Mouse (Mus musculus) embryonic facial prominence, embryonic 10.5 days (tissue): ENCODE measurements around the gene Hist1h4m. TPM values are rescaled to one million over a fixed set of nuclear protein-coding genes. Genes with fewer than 3 reads are reported as not detected.
"Not testable (repeated sequence)": the region's sequence is repeated elsewhere in the genome, so short reads cannot be mapped to it uniquely, and the experiment has no call there.

ENCODE experiments used
- DNase-seq: peaks from one replicate; pipeline ENCODE4 v3.0.0-alpha.2; 2017; ENCODE audit warnings: low spot score
- H3K27ac ChIP-seq: fragments of 300-500 bp; sonication (generic); replicated peaks from 2 replicates; pipeline ENCODE4 v1.5.1; 2016; ENCODE audit warnings: mild to moderate bottlenecking
- H3K27me3 ChIP-seq: fragments of 300-500 bp; sonication (generic); replicated peaks from 2 replicates; pipeline ENCODE4 v1.6.1; 2016; ENCODE audit warnings: low read depth, mild to moderate bottlenecking; ENCODE audit not compliant: poor library complexity, severe bottlenecking
- H3K36me3 ChIP-seq: fragments of 300-500 bp; sonication (generic); replicated peaks from 2 replicates; pipeline ENCODE4 v1.6.1; 2016; ENCODE audit warnings: mild to moderate bottlenecking, moderate library complexity
- H3K4me1 ChIP-seq: fragments of 300-500 bp; sonication (generic); 2 replicates; pipeline ENCODE4 v1.6.1; 2016
- H3K4me3 ChIP-seq: fragments of 300-500 bp; sonication (generic); 2 replicates; pipeline ENCODE4 v1.5.1; 2016; ENCODE audit warnings: mild to moderate bottlenecking, moderate library complexity
- H3K9me3 ChIP-seq: fragments of 300-500 bp; sonication (generic); 2 replicates; pipeline ENCODE4 v1.6.1; 2016; ENCODE audit warnings: mild to moderate bottlenecking
- WGBS: fragments of 180-500 bp; shearing (Covaris S2); methylation state at CpG from one replicate; pipeline ENCODE4 v1.1.7; 2016; 5-methylcytosine and 5-hydroxymethylcytosine counted together
- polyA plus RNA-seq: library from polyadenylated mRNA; unstranded; fragments of >200 nt; fragmentation: Nextera tagmentation; extraction: Ambion mirVana; gene quantifications from 2 replicates; pipeline ENCODE4 v1.2.1, GENCODE M21; 2016

Gene Hist1h4m
- not detected in 2 replicates for polyA plus RNA-seq

GRCm38 (mm10) chr13:21811539-21811938 is at the start of gene Hist1h4m:
Hist1h4m (plus strand) TSS chr13:21811746.
- Histone ChIP-seq H3K27ac (peak within 1 kb of the TSS; percentile 69), H3K4me3 (peak within 1 kb of the TSS; percentile 45)
- not testable (repeated sequence) for DNase-seq, H3K9me3 ChIP-seq, H3K36me3 ChIP-seq, H3K4me1 ChIP-seq, H3K27me3 ChIP-seq
- WGBS: no CpG with 5 or more reads among the region's 24 CpGs

- Histone ChIP-seq H3K27ac (peak overlapping the region; percentile 97), H3K4me1 (peaks cover 23% of the 10 kb centered on the region), H3K27me3 (no peaks in the 10 kb centered on the region), H3K36me3 (no peaks in the 10 kb centered on the region), H3K9me3 (no peaks in the 10 kb centered on the region), H3K4me3 (peak overlapping the region; percentile 80)
- peak; percentile 77 for DNase-seq
- WGBS: 7% methylated on average over 33 of the region's 33 CpGs
These were observed 32.5 kb upstream of the Hist1h4m start for GRCm38 (mm10) chr13:21778814-21779766.

- Histone ChIP-seq H3K27ac (peak within 1 kb of the TSS; percentile 97), H3K4me3 (peak within 1 kb of the TSS; percentile 80), H3K36me3 (no peaks in the 10 kb centered on the region), H3K9me3 (no peaks in the 10 kb centered on the region), H3K27me3 (no peaks in the 10 kb centered on the region), H3K4me1 (peaks cover 29% of the 10 kb centered on the region)
- peak; percentile 87 for DNase-seq
- under 1% methylated on average over 44 of the region's 44 CpGs for WGBS
These were observed 31.5 kb upstream of the Hist1h4m start, which contains the start of gene Hist1h1b for GRCm38 (mm10) chr13:21779767-21780731. Hist1h1b (minus strand) TSS chr13:21780625.

GRCm38 (mm10) chr13:21781021-21781555 is 30.5 kb upstream of the Hist1h4m start:
- 43% methylated on average over 6 of the region's 6 CpGs for WGBS

GRCm38 (mm10) chr13:21781639-21782038 is 29.9 kb upstream of the Hist1h4m start:
- H3K27me3 ChIP-seq: no peaks in the 10 kb centered on the region
- 96% methylated on average over 1 of the region's 1 CpGs for WGBS
- H3K4me3 ChIP-seq: peak overlapping the region; percentile 63
- no peaks in the 10 kb centered on the region for H3K9me3 ChIP-seq
- peaks cover 38% of the 10 kb centered on the region for H3K4me1 ChIP-seq
- H3K36me3 ChIP-seq: no peaks in the 10 kb centered on the region
- no peak for DNase-seq
- H3K27ac ChIP-seq: peak overlapping the region; percentile 97

More at GRCm38 (mm10) chr13:21781021-21781555, 30.5 kb upstream of the Hist1h4m start:
- peak overlapping the region; percentile 80 for H3K4me3 ChIP-seq
- no peaks in the 10 kb centered on the region for H3K27me3 ChIP-seq
- H3K36me3 ChIP-seq: no peaks in the 10 kb centered on the region
- DNase-seq: peak; percentile 21
- peak overlapping the region; percentile 97 for H3K27ac ChIP-seq
- peaks cover 36% of the 10 kb centered on the region for H3K4me1 ChIP-seq
- no peaks in the 10 kb centered on the region for H3K9me3 ChIP-seq

GRCm38 (mm10) chr13:21782361-21783254 is 28.9 kb upstream of the Hist1h4m start:
- H3K4me1 ChIP-seq: peaks cover 38% of the 10 kb centered on the region
- H3K36me3 ChIP-seq, H3K9me3 ChIP-seq, H3K27me3 ChIP-seq: not testable (repeated sequence)
- under 1% methylated on average over 22 of the region's 35 CpGs for WGBS
- H3K4me3 ChIP-seq: peak overlapping the region; percentile 63
- DNase-seq: peak; percentile 58
- H3K27ac ChIP-seq: peak overlapping the region; percentile 97

GRCm38 (mm10) chr13:21783255-21783617 is 28.3 kb upstream of the Hist1h4m start, which contains the start of gene Hist1h3i:
Hist1h3i (minus strand) TSS chr13:21783370.
- Histone ChIP-seq H3K27me3 (no peaks in the 10 kb centered on the region), H3K4me3 (peak within 1 kb of the TSS; percentile 63), H3K36me3 (no peaks in the 10 kb centered on the region), H3K4me1 (peaks cover 39% of the 10 kb centered on the region), H3K9me3 (no peaks in the 10 kb centered on the region), H3K27ac (peak within 1 kb of the TSS; percentile 97)
- WGBS: 0% methylated on average over 17 of the region's 20 CpGs
- peak; percentile 56 for DNase-seq

- Histone ChIP-seq H3K27ac (peak overlapping the region; percentile 97), H3K36me3 (no peaks in the 10 kb centered on the region), H3K4me3 (peak overlapping the region; percentile 63), H3K4me1 (peaks cover 40% of the 10 kb centered on the region), H3K9me3 (no peaks in the 10 kb centered on the region), H3K27me3 (no peaks in the 10 kb centered on the region)
- DNase-seq: peak; percentile 62
- 2% methylated on average over 9 of the region's 9 CpGs for WGBS
These were observed 27.8 kb upstream of the Hist1h4m start for GRCm38 (mm10) chr13:21783734-21784161.

- Histone ChIP-seq H3K27ac (peak overlapping the region; percentile 97), H3K4me3 (peak overlapping the region; percentile 63), H3K9me3 (no peaks in the 10 kb centered on the region), H3K36me3 (no peaks in the 10 kb centered on the region), H3K27me3 (no peaks in the 10 kb centered on the region), H3K4me1 (peaks cover 45% of the 10 kb centered on the region)
- no peak for DNase-seq
- WGBS: 28% methylated on average over 6 of the region's 6 CpGs
These were observed 27.2 kb upstream of the Hist1h4m start for GRCm38 (mm10) chr13:21784311-21784710.

- Histone ChIP-seq H3K4me3 (peak overlapping the region; percentile 56), H3K27ac (peak overlapping the region; percentile 91), H3K4me1 (peaks cover 43% of the 10 kb centered on the region), H3K36me3 (no peaks in the 10 kb centered on the region), H3K9me3 (no peaks in the 10 kb centered on the region), H3K27me3 (no peaks in the 10 kb centered on the region)
- DNase-seq: peak; percentile 52
- WGBS: 6% methylated on average over 8 of the region's 8 CpGs
These were observed 25.2 kb upstream of the Hist1h4m start for GRCm38 (mm10) chr13:21786189-21786898.
